Mouse (Mus musculus) megakaryocyte, adult 5-6 weeks (primary cell): ENCODE measurements around the gene Ptdss2. TPM values are rescaled to one million over a fixed set of nuclear protein-coding genes. Genes with fewer than 3 reads are reported as not detected.

Source experiments
- ATAC-seq: 2 replicates; pipeline ENCODE4 v1.8.0; 2016; ENCODE audit warnings: mild to moderate bottlenecking, inconsistent platforms; ENCODE audit not compliant: poor library complexity, severe bottlenecking
- total RNA-seq, 2 experiments: library from RNA; stranded (forward) in 1 of 2; stranded (reverse) in 1 of 2; fragments of 153-499, 151-499 nt in 1 of 2; fragments of 221-1000, 200-1000 nt in 1 of 2; gene quantifications; 2 replicates each; pipeline versions ENCODE4 v1.2.3 to v1.2.4; 2015 to 2017

Ptdss2 gene
- total RNA-seq (2015): 7.1 and 10.2 TPM in 2 replicates
- total RNA-seq (2017): 1.9 and 2.6 TPM in 2 replicates

DNA sequence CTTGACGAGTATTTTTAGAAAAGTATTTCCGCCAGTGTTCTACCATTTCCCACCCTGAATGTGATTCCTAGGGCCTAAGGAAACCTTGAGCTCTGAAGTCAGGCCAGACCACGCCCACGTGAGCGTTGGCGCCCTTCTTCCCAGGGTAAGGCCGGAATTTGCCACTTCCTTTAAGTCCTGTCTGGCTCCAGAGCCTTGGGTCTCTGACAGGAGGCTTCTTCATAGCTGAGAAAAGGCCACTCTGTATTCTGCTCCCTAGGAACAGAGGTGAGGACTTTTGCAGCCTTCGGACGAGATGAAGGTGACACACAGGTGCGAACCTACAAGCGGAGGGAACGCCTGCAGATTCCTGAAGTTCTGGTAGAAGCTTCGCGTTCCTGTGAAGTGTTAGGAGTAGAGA is at the start of gene Ptdss2:
TSS of gene Ptdss2 (plus strand) at position 138 of the 400 bp plus-strand sequence.
- no peak for ATAC-seq

DNA sequence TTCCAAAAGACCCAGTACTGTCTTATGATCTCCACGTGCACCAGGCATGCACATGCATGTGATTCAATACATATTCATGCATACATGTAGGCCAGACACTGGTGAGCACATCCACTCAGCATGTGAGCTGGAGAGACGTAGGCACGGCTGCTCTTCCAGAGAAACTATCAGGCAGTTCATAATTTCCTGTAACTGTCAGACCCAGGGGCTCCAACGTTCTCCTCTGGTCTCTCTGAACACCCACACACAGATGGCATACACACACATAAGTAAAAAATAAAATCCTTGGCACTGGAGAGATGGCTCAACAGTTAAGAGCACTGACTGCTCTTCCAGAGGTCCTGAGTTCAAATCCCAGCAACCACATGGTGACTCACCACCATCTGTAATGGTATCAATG is 48.4 kb upstream of the Ptdss2 start:
- ATAC-seq: no peak

DNA sequence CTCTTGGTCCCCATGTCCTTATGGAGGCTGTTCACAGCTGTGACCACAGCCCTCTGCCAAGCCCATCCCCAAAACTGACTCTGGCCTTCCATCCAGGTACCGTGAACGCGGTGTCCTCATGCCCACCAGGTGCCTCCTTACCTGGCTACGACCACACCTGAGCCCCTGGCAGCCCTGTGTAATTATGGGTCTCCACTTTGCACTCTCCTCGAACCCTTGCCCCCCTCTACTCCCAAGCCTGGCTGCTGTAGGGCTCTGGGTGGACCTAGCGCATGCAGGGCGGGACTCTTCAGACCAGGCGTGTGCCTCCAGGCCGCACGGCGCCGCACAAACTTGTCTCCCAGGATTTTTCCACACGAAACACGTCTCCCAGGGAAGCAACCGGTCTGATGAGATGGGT is 44.3 kb upstream of the Ptdss2 start, which contains the start of gene Pkp3:
TSS of gene Pkp3 (plus strand) at position 378 of the 400 bp plus-strand sequence.
- ATAC-seq: no peak

DNA sequence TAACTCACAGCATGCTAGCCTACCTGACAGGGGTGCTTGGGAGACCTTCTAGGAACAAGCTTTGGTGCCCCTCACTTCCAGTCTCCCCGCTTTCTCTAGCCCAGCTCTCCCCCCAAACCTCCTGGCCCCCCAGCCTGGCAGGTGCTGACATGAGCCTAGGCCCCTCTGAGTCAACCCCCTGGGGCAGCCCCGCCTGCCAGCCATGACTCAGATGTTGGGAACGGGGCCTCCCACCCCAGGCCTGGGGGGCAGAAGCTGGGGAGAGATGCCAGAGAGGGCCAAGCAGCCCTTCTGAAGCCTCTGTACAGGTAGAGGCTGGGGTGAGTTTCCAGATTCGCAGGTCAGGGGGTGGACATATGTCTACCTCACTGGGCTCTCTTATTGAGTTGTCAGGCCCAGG is 43.3 kb upstream of the Ptdss2 start:
- no peak for ATAC-seq

- ATAC-seq: no peak
Measured at GRCm38 (mm10) chr7:141079481-141080449, 42.4 kb upstream of the Ptdss2 start.

DNA sequence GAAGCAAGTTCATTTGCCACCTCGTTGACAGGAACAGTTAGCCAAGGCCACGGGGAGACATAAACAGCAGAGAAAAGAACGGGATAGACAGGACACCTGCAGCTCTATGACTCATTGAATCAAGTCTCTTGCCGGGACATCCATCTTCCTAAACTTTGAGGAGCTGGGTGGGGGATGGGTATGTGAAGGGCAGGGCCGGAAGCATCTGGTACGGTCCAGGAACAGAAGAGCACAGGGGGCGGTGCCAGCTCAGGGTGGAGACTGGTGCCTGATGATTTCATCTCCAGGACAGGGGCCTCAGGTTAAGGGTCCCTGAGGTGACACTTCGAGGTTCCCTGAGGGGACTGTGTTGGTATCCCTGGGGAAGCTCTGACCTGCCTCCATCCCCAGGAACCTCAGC is 34.3 kb upstream of the Ptdss2 start:
- peak; percentile 36 for ATAC-seq

GRCm38 (mm10) chr7:141088473-141088872 is 33.7 kb upstream of the Ptdss2 start:
- peak; percentile 58 for ATAC-seq

- ATAC-seq: no peak
Measured at GRCm38 (mm10) chr7:141090228-141090627, 32.0 kb upstream of the Ptdss2 start.

GRCm38 (mm10) chr7:141092051-141092735 is 30.0 kb upstream of the Ptdss2 start:
- ATAC-seq: peak; percentile 81

GRCm38 (mm10) chr7:141093950-141094349 is 28.2 kb upstream of the Ptdss2 start:
- no peak for ATAC-seq

DNA sequence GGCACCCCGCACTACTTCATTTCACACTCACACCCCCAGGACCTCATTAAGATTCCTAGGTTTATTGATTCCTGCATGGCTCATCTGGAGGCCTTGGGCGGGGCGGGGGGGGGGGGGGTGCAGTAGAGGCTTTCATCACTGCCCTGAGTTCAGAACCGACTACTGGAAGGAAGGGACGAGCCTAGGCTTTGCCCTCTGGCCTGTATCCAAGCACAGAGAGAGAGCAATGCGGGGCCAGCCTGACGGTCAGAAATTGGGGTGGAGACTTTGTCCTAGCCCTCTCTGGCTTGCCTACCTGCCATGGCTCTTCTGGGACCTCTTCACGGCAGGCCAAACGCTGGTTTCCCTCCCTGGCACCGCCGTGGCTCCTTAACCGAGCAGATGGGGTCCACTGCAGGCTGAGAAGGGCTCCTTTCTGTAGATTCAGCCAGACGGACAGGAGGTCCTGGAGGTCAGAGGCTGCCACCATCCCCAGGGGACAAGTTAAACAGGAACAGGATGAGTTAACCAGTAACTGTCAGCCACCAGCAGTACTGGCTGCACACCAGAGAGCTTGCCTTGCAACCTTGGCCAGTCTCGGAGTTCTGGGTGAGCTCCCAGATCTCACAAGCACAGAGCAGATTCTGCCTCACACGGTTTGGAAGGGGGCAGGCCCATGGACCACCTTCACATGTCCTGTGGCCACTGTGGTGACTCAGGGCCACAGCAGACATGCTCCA is 27.5 kb upstream of the Ptdss2 start:
- no peak for ATAC-seq

DNA sequence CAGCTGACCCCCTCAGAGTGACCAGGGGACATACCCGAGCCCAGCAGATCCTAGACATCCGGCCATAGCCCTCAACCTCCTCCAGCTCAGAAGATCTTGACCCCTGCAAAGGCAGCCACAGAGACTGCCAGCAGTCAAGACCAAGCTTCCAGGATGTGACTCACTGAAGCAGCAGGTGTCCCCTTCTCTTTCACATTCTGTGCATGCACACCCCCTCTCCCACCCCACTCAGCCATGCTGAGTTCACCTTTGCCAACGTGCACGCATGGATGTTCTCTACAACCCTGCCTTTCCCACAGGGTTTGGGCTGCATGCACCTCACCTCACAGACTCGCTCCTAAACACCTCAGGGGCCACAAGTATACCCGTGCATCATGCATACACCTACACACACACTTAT is 26.2 kb upstream of the Ptdss2 start:
- no peak for ATAC-seq

DNA sequence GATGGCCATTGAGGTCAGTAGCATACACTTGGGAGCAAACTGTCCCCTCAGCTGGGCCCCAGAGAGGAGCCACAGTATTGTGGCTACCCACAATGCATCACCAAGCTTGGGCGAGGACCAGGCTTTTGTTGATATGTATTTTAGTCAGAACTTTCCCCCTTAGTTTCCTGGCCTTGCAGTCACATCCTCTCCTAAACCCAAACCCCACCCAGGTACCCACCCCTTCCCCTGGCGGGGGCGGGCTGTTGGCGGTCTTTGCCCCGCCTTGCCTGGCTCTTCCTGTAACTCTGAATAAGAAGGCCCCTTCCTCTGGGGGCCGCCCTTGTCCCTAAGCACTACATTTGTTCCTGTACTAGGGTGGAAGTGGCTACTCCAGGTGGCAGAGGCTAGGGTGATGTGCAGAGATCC is 25.5 kb upstream of the Ptdss2 start:
- peak; percentile 62 for ATAC-seq

DNA sequence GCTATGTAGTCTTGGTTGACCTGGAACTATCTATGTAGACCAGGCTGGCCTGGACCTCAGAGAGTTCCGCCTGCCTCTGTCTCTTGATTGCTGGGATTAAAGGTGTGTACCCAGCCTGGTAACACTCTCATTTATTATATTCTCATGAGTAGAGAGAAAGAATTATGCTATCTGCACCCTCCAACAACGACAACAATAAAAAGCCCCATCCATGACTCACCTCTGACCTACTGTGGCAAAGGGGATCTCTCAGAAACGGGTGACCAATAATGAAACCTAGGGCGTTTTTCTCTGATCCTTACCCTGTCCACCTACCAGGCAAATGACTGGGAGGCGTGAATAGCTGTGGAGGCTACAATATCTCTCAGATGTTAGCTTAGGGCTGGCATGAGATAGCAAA is 25.0 kb upstream of the Ptdss2 start:
- no peak for ATAC-seq

- peak; percentile 65 for ATAC-seq
Measured at GRCm38 (mm10) chr7:141099911-141100691, 22.1 kb upstream of the Ptdss2 start, which contains the start of gene Sigirr. TSS of gene Sigirr (minus strand) at chr7:141100572.

- no peak for ATAC-seq
Measured at GRCm38 (mm10) chr7:141103161-141103560, 19.0 kb upstream of the Ptdss2 start.

GRCm38 (mm10) chr7:141115874-141116273 is 6.3 kb upstream of the Ptdss2 start:
- no peak for ATAC-seq

DNA sequence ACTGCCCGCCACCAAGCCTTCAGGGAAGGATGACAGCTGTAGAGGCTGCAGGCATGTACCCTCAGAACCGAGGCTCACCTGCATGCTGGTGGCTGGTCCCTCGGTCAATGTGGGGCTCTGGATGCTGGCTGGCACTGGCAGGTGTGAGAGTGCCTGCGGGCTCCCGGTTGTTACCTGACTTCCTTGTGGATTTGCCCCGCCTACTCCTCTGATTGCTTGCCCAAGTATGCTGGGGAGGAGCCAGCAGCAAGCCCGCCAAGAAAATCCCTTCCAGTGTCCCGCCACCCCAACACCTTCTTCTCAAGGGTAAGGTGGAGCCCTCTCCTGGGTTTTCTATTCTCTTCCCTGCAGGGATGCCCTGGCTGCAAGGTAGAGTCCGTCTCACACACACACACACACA is 4.5 kb upstream of the Ptdss2 start, which contains the start of gene Ano9:
TSS of gene Ano9 (minus strand) at position 171 of the 400 bp plus-strand sequence.
- no peak for ATAC-seq

DNA sequence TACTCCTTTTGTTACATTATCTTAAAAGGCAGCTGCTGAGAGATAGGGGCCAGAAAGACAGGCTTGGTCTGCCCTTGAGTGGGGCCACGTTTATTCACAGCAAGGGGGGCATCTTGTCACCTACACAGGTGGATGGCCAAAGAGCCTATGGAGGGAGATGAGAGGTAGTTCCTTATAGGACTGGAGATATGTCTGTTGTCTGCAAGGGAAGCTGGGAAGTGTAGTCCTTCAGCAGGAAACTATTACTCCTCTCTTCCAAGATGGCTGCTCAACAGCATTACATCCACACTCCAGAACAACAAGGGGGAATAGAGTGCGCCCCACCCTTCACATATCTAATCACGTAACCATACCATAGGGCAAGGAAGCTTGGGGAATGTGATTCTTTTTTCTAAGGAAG is 2.7 kb upstream of the Ptdss2 start:
- ATAC-seq: no peak

- ATAC-seq: no peak
Measured at GRCm38 (mm10) chr7:141120605-141121004, 1.6 kb upstream of the Ptdss2 start.
